Mouse (Mus musculus): ENCODE results near the gene Prickle1.

Prickle1 gene

GRCm38 (mm10) chr15:93503201-93503745, 92.4 kb downstream of the Prickle1 start:
- DNase-seq (ENCODE audit: low spot score in 2 of 2) = no peak

DNA sequence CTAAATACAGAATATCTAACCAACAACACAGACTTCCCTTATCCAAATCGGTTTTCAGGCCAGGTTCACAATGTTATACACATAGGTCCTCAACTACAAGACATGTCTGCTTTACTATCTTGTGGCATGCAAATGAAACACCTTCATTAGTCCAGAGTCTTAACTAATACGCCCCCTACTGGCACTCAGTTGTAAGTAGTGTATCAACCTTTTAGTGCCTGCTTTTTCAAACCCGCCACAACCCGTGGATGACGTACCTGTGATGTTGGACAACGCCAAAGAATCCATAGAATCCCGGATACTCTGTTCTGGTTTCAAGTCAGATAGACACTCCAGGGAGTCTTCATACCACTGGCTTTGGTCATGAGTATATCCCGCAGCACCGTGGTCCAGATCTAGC, 93.0 kb downstream of the Prickle1 start:
- DNase-seq (ENCODE audit: low spot score in 2 of 2) = no peak

GRCm38 (mm10) chr15:93499866-93500265, 95.8 kb downstream of the Prickle1 start:
- no peak for DNase-seq (ENCODE audit: low spot score in 2 of 2)

- no peak for DNase-seq (ENCODE audit: low spot score in 2 of 2)
Observed at GRCm38 (mm10) chr15:93494700-93495099, 101.0 kb downstream of the Prickle1 start.

GRCm38 (mm10) chr15:93489597-93489996, 106.1 kb downstream of the Prickle1 start:
- DNase-seq (ENCODE audit: low spot score in 2 of 2) = no peak

DNA sequence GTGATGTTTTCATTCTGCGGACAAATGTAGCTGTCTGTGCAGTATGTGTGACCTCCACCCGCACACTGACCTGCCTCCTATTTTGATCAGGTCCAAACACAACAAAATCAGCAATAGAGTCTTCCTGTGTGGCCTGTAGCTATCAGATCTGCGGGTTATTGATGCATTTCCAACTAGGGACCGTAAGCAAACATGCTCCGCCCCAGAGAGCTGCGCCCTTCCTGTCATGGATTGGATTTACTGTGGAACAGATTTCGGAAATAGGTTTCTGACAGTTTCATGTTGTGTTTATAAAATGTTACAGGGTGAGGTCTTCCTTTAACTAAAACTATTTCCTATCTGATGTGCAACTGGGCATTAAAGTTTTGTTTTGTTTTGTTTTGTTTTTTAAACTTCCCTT, 109.6 kb downstream of the Prickle1 start:
- DNase-seq (ENCODE audit: low spot score in 2 of 2) = no peak

- no peak for DNase-seq (ENCODE audit: low spot score in 2 of 2)
Observed at GRCm38 (mm10) chr15:93485252-93485651, 110.4 kb downstream of the Prickle1 start.

GRCm38 (mm10) chr15:93484261-93484710, 111.4 kb downstream of the Prickle1 start:
- no peak for DNase-seq (ENCODE audit: low spot score in 2 of 2)

- no peak for DNase-seq (ENCODE audit: low spot score in 2 of 2)
Observed at GRCm38 (mm10) chr15:93481112-93481511, 114.6 kb downstream of the Prickle1 start.

DNA sequence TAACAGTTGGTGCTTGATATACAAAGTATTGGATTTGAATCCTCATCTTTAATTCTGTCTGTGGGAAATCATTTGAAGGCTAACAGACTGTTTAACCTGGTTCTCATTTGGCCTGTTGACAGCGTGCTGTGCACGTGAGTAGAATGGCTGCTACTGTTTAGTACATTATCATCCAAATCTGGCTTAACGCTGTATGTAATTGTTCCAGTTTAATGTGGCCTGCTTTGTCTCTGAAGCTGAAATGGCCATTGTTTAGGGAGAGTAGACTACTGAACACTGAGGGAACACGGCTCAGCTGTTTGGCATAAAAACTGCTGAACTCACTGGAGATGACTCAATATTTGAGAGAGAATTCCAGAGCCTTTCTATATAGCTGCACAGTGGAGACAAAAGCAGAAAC, 116.2 kb downstream of the Prickle1 start:
- no peak for DNase-seq (ENCODE audit: low spot score in 2 of 2)

DNA sequence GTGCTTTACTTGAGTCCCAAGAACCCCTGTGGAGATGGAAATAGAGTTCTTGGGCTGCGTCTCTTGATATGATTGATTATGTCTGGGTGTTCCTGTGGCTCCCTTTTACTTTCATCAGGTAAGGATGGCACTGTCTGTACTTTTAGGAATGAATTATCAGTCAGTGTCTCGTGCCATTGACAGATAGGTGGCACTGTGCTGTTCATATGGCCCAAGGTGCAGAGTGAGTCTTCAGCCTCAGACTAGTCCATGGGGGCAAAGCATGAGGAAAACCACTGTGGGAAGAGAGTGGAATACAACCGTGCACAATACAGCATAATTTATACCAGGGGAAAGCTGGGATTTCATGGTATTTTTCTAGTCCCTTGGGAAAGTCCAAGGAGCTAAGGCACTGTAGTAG, 117.0 kb downstream of the Prickle1 start:
- DNase-seq (ENCODE audit: low spot score in 2 of 2) = no peak

- DNase-seq (ENCODE audit: low spot score in 2 of 2) = no peak
Observed at GRCm38 (mm10) chr15:93477729-93478128, 118.0 kb downstream of the Prickle1 start.

DNA sequence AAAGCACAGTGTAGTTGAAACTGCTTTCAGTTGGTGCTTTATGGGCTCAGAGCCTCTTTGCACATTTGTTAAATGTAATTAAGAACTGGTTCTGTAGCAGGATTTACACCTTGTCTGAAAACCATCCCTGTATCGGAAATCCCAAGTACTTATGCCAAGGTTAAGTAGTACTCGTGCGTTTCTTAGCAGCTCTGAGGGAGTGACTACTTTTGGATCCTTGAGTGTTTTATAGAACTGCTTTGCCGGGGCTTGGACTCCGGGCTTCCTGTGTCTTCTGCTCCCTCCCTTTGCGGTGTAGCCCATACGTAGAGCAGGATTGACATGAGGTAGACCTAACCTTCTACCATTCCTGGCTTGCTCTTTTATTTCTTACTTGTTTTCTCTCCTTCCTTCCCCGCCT, 120.0 kb downstream of the Prickle1 start:
- no peak for DNase-seq (ENCODE audit: low spot score in 2 of 2)

- DNase-seq (ENCODE audit: low spot score in 2 of 2) = no peak
Observed at GRCm38 (mm10) chr15:93474277-93474676, 121.4 kb downstream of the Prickle1 start.

- DNase-seq (ENCODE audit: low spot score in 2 of 2) = no peak
Observed at GRCm38 (mm10) chr15:93472089-93472488, 123.6 kb downstream of the Prickle1 start.

GRCm38 (mm10) chr15:93471651-93472050, 124.0 kb downstream of the Prickle1 start:
- no peak for DNase-seq (ENCODE audit: low spot score in 2 of 2)

DNA sequence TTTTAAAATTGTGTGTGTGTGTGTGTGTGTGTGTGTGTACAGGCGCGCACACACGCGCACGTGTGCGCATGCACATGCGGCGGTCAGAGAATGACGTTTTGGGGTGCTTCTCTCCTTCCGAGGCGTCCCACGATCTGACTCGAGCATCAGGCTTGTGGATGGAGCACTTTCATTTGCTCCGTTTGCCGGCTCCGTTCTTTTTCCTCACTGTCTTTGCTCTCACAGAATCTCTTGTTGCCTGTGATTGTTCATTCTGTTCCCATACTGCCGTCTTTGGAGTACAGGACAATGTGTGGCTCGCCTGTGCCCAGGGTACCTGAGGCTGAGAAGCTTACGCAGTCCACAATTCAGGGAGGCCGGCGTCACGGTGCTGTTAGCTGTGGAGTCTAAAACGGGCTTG, 134.6 kb downstream of the Prickle1 start:
- DNase-seq (ENCODE audit: low spot score in 2 of 2) = no peak

GRCm38 (mm10) chr15:93459422-93459821, 136.3 kb downstream of the Prickle1 start:
- DNase-seq (ENCODE audit: low spot score in 2 of 2) = no peak

GRCm38 (mm10) chr15:93456005-93456404, 139.7 kb downstream of the Prickle1 start:
- no peak for DNase-seq (ENCODE audit: low spot score in 2 of 2)

DNA sequence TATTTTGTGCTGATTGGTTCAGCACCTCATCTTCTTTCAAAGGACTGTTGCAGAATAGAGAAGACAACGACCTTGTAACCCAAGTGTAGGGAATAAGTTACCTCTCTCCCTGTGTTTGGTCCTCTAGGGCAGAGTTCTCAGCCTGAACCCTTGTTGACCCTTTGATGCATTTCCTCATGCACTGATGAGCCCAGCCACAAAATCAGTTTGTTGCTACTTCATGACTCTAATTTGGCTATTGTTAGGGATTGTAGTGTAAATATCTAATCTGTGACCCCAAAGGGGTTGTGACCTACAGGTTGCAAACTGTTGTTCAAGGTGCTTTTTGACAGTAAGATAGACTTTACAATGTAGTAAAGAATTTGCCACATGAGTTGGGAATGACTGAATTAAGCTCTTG, 142.4 kb downstream of the Prickle1 start:
- no peak for DNase-seq (ENCODE audit: low spot score in 2 of 2)
